Mouse (Mus musculus) liver, embryonic 14.5 days (tissue): ENCODE data around the gene Dab2ip.

Experiments used
- CTCF ChIP-seq: IDR thresholded peaks from 2 replicates; pipeline ENCODE4 v1.5.1; 2016; ENCODE audit warnings: antibody characterized with exemption, low read depth, control low read depth
- EP300 ChIP-seq: IDR thresholded peaks from 2 replicates; pipeline ENCODE4 v1.6.1; 2016; ENCODE audit warnings: antibody characterized with exemption, low read depth

DNA sequence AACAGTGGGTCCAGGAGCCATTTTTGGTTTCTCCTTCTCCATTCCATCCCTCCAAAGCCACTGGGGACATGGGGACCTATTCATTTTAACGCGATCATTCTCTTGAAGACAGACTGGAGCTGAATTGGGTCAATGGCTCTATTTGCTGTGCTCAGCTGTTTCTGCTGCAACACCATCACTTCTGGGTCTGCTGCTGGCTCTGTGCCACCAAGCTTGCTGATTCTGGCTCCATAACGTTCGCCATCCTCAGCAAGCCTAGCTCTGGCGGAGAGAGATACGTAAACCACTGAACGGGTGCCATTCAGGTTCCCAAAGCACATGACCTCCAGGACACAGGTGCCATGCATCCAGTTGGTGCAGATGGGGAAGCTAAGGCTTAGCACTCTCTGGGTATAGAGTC is 128.0 kb downstream of the Dab2ip start:
- TF ChIP-seq CTCF (no peak), EP300 (no peak)
